Mouse (Mus musculus) limb, embryonic 14.5 days (tissue): ENCODE data around the gene Cdk5rap2. TPM values are rescaled to one million over a fixed set of nuclear protein-coding genes. Genes with fewer than 3 reads are reported as not detected.

ENCODE experiments used
- ATAC-seq: fragments of 200-750 bp; cut with Nextera tagmentation; 2 replicates; pipeline ENCODE4 v1.8.0; 2017; ENCODE audit warnings: low read depth, moderate number of reproducible peaks, moderate TSS enrichment; ENCODE audit not compliant: low FRiP score
- DNase-seq: peaks from one replicate; pipeline ENCODE4 v3.0.0-alpha.2; 2015; ENCODE audit warnings: low spot score
- H3K27ac ChIP-seq: fragments of 300-500 bp; sonication (generic); replicated peaks from 2 replicates; pipeline ENCODE4 v1.5.1; 2014; ENCODE audit warnings: low read depth, mild to moderate bottlenecking, low read length, moderate library complexity, mixed read lengths
- H3K27me3 ChIP-seq: fragments of 300-500 bp; sonication (generic); 2 replicates; pipeline ENCODE4 v1.6.1; 2014; ENCODE audit warnings: low read length, mixed read lengths; ENCODE audit not compliant: control insufficient read depth, insufficient read depth
- H3K36me3 ChIP-seq: fragments of 300-500 bp; sonication (generic); 2 replicates; pipeline ENCODE4 v1.6.1; 2014; ENCODE audit warnings: mild to moderate bottlenecking, low read length, moderate library complexity, mixed read lengths; ENCODE audit not compliant: control insufficient read depth, insufficient read depth
- H3K4me1 ChIP-seq: fragments of 300-500 bp; sonication (generic); 2 replicates; pipeline ENCODE4 v1.6.1; 2014; ENCODE audit warnings: antibody characterized with exemption, low read length, mixed read lengths; ENCODE audit not compliant: control insufficient read depth, insufficient read depth
- H3K4me2 ChIP-seq: fragments of 300-500 bp; sonication (generic); replicated peaks from 2 replicates; pipeline ENCODE4 v1.6.1; 2014; ENCODE audit warnings: low read depth, mild to moderate bottlenecking, low read length, moderate library complexity; ENCODE audit not compliant: severe bottlenecking
- H3K4me3 ChIP-seq: fragments of 300-500 bp; sonication (generic); replicated peaks from 2 replicates; pipeline ENCODE4 v1.5.1; 2014; ENCODE audit warnings: low read length
- H3K9ac ChIP-seq: fragments of 300-500 bp; sonication (generic); 2 replicates; pipeline ENCODE4 v1.6.1; 2014; ENCODE audit warnings: mild to moderate bottlenecking, low read depth, low read length, moderate library complexity; ENCODE audit not compliant: severe bottlenecking
- H3K9me3 ChIP-seq: fragments of 300-500 bp; sonication (generic); 2 replicates; pipeline ENCODE4 v1.6.1; 2016; ENCODE audit warnings: low read length; ENCODE audit not compliant: control insufficient read depth
- POLR2A ChIP-seq: fragments of 200-500 bp; IDR thresholded peaks from 2 replicates; pipeline ENCODE4 v1.8.0; 2012; ENCODE audit warnings: inconsistent platforms, mild to moderate bottlenecking, moderate library complexity, borderline replicate concordance; ENCODE audit not compliant: insufficient read depth, insufficient read length; ENCODE audit errors: extremely low read depth
- WGBS: fragments of 180-500 bp; shearing (Covaris S2); extraction: QIAGEN DNeasy Blood & Tissue Kit; methylation state at CpG from one replicate; pipeline ENCODE4 v1.1.7; 2014; 5-methylcytosine and 5-hydroxymethylcytosine counted together
- polyA plus RNA-seq, 2 experiments: library from polyadenylated mRNA; depleted of rRNA in 1 of 2; stranded (reverse) in 1 of 2; unstranded in 1 of 2; fragments of >200 nt; fragmentation: Nextera tagmentation in 1 of 2; extraction: Ambion mirVana in 1 of 2; gene quantifications; 2 replicates each; pipeline versions ENCODE4 v1.2.1 to v1.2.3; 2012 to 2014

Cdk5rap2 gene
- polyA plus RNA-seq, 2 experiments = 18.7 to 19.2 TPM

GRCm38 (mm10) chr4:70354448-70354847 is 55.8 kb downstream of the Cdk5rap2 start:
- no peak overlapping the region for H3K9ac ChIP-seq
- no peak overlapping the region for H3K4me3 ChIP-seq
- DNase-seq (no peak), ATAC-seq (no peak)
- TF ChIP-seq POLR2A = no peak
- no peaks in the 10 kb centered on the region for H3K4me1 ChIP-seq
- WGBS = 91% methylated on average over 14 of the region's 14 CpGs
- H3K4me2 ChIP-seq = no peak overlapping the region
- H3K36me3 ChIP-seq = peaks cover 61% of the 10 kb centered on the region
- no peaks in the 10 kb centered on the region for H3K9me3 ChIP-seq
- H3K27ac ChIP-seq = no peak overlapping the region
- H3K27me3 ChIP-seq = no peaks in the 10 kb centered on the region

- no peak for DNase-seq
- H3K4me3 ChIP-seq = no peak overlapping the region
- H3K4me1 ChIP-seq = no peaks in the 10 kb centered on the region
- H3K4me2 ChIP-seq = no peak overlapping the region
- no peak overlapping the region for H3K9ac ChIP-seq
- no peak overlapping the region for H3K27ac ChIP-seq
- no peaks in the 10 kb centered on the region for H3K27me3 ChIP-seq
- ATAC-seq = no peak
- peaks cover 62% of the 10 kb centered on the region for H3K36me3 ChIP-seq
- WGBS = 90% methylated on average over 3 of the region's 3 CpGs
- no peak for TF ChIP-seq POLR2A
- H3K9me3 ChIP-seq = no peaks in the 10 kb centered on the region
Observed at GRCm38 (mm10) chr4:70353656-70354055, 56.6 kb downstream of the Cdk5rap2 start.

- Histone ChIP-seq H3K9ac (no peak overlapping the region), H3K27ac (no peak overlapping the region), H3K9me3 (no peaks in the 10 kb centered on the region), H3K4me2 (no peak overlapping the region), H3K4me3 (no peak overlapping the region), H3K27me3 (no peaks in the 10 kb centered on the region), H3K36me3 (peaks cover 21% of the 10 kb centered on the region), H3K4me1 (no peaks in the 10 kb centered on the region)
- ATAC-seq (no peak), DNase-seq (no peak)
- no peak for TF ChIP-seq POLR2A
- WGBS = 81% methylated on average over 11 of the region's 11 CpGs
Observed at GRCm38 (mm10) chr4:70335444-70336144, 74.6 kb downstream of the Cdk5rap2 start.

GRCm38 (mm10) chr4:70334995-70335394 is 75.2 kb downstream of the Cdk5rap2 start:
- no peaks in the 10 kb centered on the region for H3K9me3 ChIP-seq
- H3K27me3 ChIP-seq = no peaks in the 10 kb centered on the region
- TF ChIP-seq POLR2A = no peak
- H3K4me3 ChIP-seq = no peak overlapping the region
- H3K27ac ChIP-seq = no peak overlapping the region
- peaks cover 21% of the 10 kb centered on the region for H3K36me3 ChIP-seq
- DNase-seq = no peak
- no peaks in the 10 kb centered on the region for H3K4me1 ChIP-seq
- ATAC-seq = no peak
- no peak overlapping the region for H3K9ac ChIP-seq
- 78% methylated on average over 4 of the region's 4 CpGs for WGBS
- H3K4me2 ChIP-seq = no peak overlapping the region

GRCm38 (mm10) chr4:70332981-70333380 is 77.3 kb downstream of the Cdk5rap2 start:
- TF ChIP-seq POLR2A = no peak
- Histone ChIP-seq H3K4me3 (no peak overlapping the region), H3K4me2 (no peak overlapping the region), H3K9me3 (no peaks in the 10 kb centered on the region), H3K9ac (no peak overlapping the region), H3K27ac (no peak overlapping the region), H3K27me3 (no peaks in the 10 kb centered on the region), H3K4me1 (no peaks in the 10 kb centered on the region), H3K36me3 (peaks cover 21% of the 10 kb centered on the region)
- 95% methylated on average over 6 of the region's 6 CpGs for WGBS
- no peak for ATAC-seq
- no peak for DNase-seq

- TF ChIP-seq POLR2A = no peak
- DNase-seq (no peak), ATAC-seq (no peak)
- Histone ChIP-seq H3K4me2 (no peak overlapping the region), H3K9me3 (no peaks in the 10 kb centered on the region), H3K27ac (no peak overlapping the region), H3K4me3 (no peak overlapping the region), H3K9ac (no peak overlapping the region), H3K27me3 (no peaks in the 10 kb centered on the region), H3K36me3 (peaks cover 19% of the 10 kb centered on the region), H3K4me1 (no peaks in the 10 kb centered on the region)
- WGBS = 87% methylated on average over 7 of the region's 7 CpGs
Observed at GRCm38 (mm10) chr4:70332576-70332975, 77.7 kb downstream of the Cdk5rap2 start.
